Mouse (Mus musculus) CD4-positive, CD25-positive, alpha-beta regulatory T cell, adult 4 months (primary cell): ENCODE measurements around the gene Sft2d2. TPM values are rescaled to one million over a fixed set of nuclear protein-coding genes. Genes with fewer than 3 reads are reported as not detected.
A peak's percentile ranks its signal among the peaks of the same experiment; 100 is the strongest.

Experiments used
- ATAC-seq: one replicate; pipeline ENCODE4 v1.8.0; 2017
- polyA plus RNA-seq, 2 experiments: library from polyadenylated mRNA; unstranded; fragments of 100-300 nt; shearing (Covaris generic); gene quantifications; one replicate each; pipeline ENCODE4 v1.2.1; 2017

Sft2d2 gene
- 10 to 100 TPM; 25.2 to 34.2 TPM for polyA plus RNA-seq

DNA sequence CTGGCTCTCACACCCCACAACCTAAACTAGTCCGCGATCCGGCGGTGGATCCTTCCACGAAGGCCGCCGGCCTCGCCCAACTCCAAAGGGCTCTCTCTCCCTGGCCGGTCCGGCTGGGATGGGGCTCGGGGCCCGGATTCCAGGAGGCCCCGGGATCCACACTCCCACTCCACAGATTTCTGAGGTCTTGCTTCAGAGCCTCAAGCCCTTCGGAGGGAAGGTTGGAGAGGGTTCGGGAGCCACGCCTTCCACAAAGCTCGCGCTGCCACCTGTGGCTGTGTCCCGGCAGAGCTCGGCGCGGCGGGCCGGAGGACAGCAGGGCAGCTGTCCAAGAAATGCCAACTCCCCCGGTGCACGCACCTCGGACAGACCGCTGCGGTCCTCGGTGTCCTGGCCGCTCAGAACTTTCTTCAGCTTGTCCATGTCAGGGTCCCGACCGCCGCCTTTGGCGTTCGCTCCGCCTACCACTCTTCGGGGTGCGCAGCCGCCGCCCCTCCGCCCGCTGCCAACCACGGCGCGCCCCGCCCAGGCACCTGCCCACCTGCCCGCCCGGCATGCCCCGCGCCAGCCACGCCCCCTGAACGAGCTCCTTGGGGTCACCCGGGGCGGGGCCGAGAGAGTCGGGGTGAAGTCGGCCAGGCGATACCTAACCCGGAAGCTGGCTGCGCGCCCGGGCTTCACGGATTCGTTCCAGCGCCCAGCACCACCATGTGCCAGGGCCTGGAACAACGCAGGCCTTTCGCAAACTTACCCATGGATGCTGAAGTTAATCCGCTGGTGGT lies at the start of gene Sft2d2:
Gene Sft2d2, minus strand, starts transcription at position 559 of the 782 bp plus-strand sequence.
- peak; percentile 85 for ATAC-seq

GRCm38 (mm10) chr1:165236321-165237298 lies 42.4 kb upstream of the Sft2d2 start, which contains the start of gene Tiprl:
Tiprl (minus strand) TSS chr1:165236996.
- peak; percentile 94 for ATAC-seq

- ATAC-seq: no peak
Observed at GRCm38 (mm10) chr1:165235846-165236245, 41.6 kb upstream of the Sft2d2 start.

DNA sequence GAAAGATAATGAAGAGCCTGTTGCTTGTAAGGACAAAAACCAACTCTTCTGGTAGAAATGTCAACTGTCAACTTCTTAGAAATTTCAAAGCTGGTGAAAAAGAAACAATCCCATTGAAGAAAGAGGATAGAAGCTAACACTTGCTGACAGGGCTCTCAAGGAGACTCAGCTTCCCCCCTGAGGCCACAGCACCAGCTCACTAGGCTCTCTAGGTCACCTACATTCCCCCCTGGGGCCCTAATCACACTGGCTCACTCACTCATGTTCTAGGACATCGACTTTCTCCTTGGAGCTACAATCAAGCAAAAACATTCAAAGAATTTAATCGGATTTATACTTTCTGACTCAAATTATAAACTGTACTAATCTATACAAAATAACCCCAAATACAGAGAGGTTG lies 39.6 kb upstream of the Sft2d2 start:
- ATAC-seq: no peak

DNA sequence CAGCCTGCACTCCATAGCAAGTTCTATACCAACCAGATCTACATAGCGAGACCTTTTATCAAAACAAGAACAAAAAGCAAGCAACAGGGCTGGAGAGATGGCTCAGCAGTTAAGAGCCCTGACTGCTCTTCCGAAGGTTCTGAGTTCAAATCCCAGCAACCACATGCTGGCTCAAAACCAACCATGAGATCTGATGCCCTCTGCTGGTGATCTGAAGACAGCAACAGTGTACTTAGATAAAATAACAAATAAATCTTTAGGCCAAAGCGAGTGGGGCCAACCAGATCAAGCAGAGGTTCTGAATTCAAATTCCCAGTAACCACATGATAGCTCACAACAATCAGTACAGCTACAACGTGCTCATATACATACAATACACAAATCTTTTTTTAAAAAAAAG lies 36.5 kb upstream of the Sft2d2 start:
- ATAC-seq: no peak

DNA sequence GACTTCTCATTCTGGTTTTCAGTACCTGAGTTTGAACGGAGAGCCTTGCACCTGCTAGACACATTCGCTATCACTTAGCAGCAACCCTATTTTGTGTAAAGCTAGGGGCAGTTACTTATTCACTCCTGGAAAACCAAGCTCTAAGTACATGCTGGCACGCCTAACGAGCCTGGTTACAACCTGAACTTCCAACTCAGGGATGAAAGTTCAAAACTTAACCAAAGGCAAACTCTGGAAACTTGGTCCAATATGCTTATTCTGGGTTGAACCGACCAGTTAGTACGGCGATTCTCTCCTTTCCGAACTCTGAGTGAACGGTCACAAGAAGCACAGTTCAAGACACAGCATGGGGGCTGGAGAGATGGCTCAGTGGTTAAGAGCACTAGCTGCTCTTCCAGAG lies 35.3 kb upstream of the Sft2d2 start:
- ATAC-seq: no peak

DNA sequence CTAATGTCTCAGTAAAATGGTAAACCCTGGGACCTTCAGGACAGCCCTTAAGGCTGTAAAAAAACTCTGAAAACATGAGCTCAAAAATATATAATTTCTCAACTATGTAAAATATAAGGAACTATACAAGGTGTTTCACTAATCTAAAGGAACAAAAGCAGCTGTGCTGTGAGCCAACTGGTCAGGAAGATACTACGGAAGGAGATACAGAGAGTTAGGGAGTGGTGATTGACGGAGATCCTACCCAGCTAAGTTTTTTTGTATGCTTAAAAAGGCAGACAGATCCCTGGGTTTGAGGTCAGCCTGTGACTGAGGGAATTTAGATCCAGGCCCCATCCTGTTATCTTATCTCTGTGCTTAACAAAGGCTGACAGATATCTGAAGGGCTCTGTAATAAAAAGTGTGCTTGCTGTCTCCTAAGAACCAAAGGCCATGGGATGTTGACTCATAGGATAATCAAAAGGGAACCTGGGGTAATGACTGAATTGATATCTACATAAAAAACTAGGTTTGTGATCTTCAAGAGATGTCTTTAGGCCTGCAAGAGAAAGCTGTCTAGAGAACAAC lies 22.9 kb upstream of the Sft2d2 start:
- no peak for ATAC-seq

DNA sequence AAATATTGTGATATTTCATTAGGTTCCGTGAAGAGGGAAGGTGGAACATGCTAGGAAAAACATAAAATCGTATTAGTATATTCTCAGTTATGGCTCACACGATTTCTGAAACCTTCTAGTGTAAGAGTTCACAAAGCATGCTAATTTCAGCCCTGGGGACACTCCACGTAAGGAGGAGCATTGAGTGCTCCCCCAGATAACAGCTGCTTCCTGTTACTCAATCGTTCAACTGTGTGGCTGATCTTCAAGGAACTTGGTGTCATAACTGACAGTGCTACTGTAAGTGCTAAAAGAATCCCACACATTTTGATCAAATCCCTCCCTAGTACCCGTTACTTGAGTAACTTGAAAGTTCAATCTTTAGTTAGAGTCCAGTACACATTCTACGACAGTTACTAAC lies 21.6 kb upstream of the Sft2d2 start:
- no peak for ATAC-seq

- ATAC-seq: no peak
Observed at GRCm38 (mm10) chr1:165205591-165205990, 11.4 kb upstream of the Sft2d2 start.

DNA sequence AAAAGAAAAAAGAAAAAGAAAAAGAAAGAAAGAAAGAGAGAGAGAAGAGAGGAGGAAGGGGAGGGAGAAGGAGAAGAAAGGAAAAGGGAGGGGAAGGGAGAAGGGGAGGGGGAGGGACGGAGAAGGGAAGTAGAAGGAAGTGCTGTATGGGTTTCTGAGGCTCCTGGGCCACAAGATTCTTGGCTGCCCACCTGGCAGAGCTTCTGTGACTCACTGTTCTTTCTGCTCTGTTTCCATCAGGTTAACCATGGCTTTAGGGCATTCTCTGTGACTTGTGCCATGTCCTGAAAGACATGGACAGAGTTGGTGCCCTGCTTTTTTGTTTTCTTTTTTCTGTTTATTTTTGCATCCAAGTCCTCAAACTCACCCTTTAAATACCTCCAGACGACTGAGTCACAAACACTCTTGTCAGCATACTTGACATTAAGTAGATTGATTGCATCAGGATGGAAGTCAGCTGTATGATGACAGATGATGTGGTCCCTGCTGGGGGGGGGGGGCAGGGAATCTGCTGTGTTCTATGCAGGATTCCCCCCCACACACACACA lies 9.3 kb upstream of the Sft2d2 start:
- ATAC-seq: no peak

DNA sequence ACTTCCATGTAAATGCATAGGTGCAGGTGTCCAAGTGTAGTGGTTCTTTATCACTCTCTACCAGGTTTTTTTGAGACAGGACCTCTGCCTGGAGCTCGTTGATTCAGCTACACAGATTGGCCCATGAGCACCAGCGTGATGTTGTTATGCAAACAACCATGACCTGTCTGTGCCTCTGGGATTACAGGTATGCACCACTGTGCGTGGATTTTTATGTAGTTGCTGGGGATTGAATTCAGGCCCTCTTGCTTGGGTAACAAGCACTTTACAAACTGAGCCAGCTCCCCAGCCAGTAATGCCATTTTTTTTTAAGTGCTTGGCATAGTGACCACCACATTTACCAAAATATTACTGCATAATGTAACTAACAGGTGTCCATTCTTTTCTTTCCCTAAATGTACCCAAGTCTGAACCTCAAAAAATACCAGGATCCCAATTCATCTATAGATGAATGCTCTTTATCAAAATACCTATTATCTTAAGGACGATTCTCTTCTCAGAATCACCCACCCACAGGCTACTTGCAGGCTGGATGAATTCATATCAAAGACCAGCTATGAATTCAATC lies 7.3 kb upstream of the Sft2d2 start:
- ATAC-seq: no peak

- peak; percentile 41 for ATAC-seq
Observed at GRCm38 (mm10) chr1:165200748-165201147, 6.5 kb upstream of the Sft2d2 start.

DNA sequence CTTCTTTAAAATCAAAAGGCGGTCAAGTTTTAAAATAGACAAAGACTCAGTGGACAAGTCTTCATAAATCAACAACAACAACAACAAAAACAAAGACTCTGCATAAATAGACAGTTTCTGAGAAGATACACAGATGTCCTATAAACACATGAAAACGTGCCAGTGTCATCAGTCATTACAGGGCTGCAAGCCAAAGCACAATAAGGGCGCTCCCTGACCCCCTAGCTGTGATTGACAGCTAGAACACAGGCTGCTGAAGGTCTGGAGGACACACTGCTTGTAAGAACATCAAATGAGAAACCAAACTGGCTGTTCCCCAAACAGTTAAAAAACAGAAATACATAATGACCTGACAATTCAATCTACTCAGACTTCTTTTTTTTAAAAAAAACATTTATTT lies 5.4 kb upstream of the Sft2d2 start:
- ATAC-seq: no peak

GRCm38 (mm10) chr1:165198951-165199350 lies 4.7 kb upstream of the Sft2d2 start:
- no peak for ATAC-seq

DNA sequence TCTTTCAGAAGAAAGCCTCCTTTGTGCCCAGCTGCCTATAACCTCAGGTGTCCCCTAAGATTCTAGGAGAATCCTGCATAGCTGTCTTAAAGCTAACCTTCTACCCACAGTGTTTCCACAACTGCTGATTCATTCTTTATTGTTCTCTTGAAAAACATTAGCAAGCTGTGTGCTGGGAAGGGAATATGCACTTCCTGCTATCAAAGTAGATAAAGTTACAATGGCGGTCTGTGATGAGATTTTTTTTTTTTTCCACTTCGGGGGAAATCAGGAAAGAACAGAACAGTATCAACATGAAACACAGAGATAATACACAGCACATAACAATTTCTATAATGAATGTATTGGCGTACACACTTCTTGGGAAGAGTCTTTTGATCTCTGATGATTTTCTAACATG lies 3.6 kb upstream of the Sft2d2 start:
- no peak for ATAC-seq

GRCm38 (mm10) chr1:165195396-165195960 lies 1.2 kb upstream of the Sft2d2 start:
- ATAC-seq: no peak

- ATAC-seq: no peak
Observed at GRCm38 (mm10) chr1:165194662-165195013, 400 bp upstream of the Sft2d2 start.

- no peak for ATAC-seq
Observed at GRCm38 (mm10) chr1:165193426-165193825, 812 bp downstream of the Sft2d2 start.

- ATAC-seq: no peak
Observed at GRCm38 (mm10) chr1:165192714-165193264, 1.4 kb downstream of the Sft2d2 start.

GRCm38 (mm10) chr1:165192102-165192501 lies 2.1 kb downstream of the Sft2d2 start:
- no peak for ATAC-seq

GRCm38 (mm10) chr1:165191611-165192010 lies 2.6 kb downstream of the Sft2d2 start:
- ATAC-seq: no peak
